Comparison of ENCODE assay signal across 11 mouse cellular contexts in genomic region chr3:67498773-67499405, GRCm38 (mm10). TPM values are rescaled to one million over a fixed set of nuclear protein-coding genes. Genes with fewer than 3 reads are reported as not detected.
"Had no signal": no experiment of that assay in that cellular context is flagged by ENCODE, and none has a peak within 500 bp of the region (broad histone marks: within the 10 kb centered on the region; RNA-seq: fewer than 3 reads in every experiment).

No protein-coding gene starts in this region.

- H3K36me3 ChIP-seq: kidney, embryonic 15.5 days; limb, embryonic 13.5 days; midbrain, embryonic 12.5 days had no signal

- H3K4me2 ChIP-seq: kidney, embryonic 15.5 days; limb, embryonic 13.5 days; midbrain, embryonic 12.5 days had no signal

- ATAC-seq: intestine, embryonic 16.5 days had no signal

- H3K4me3 ChIP-seq: kidney, embryonic 15.5 days; limb, embryonic 13.5 days; midbrain, embryonic 12.5 days had no signal

- H3K4me1 ChIP-seq: kidney, embryonic 15.5 days had no signal

- H3K27me3 ChIP-seq: kidney, embryonic 15.5 days; limb, embryonic 13.5 days had no signal

- H3K27ac ChIP-seq: kidney, embryonic 15.5 days; limb, embryonic 13.5 days; midbrain, embryonic 12.5 days had no signal

- H3K9me3 ChIP-seq: kidney, embryonic 15.5 days; midbrain, embryonic 12.5 days had no signal

- H3K9ac ChIP-seq: kidney, embryonic 15.5 days; limb, embryonic 13.5 days; midbrain, embryonic 12.5 days had no signal

- DNase-seq: kidney, adult 2 months; kidney, postnatal 25 days; left cerebral cortex, postnatal 4 days; lung, adult 18-20 months; right cerebral cortex, postnatal 14 days; thymus, postnatal 4 days had no signal

RNA-seq across cellular contexts. Expression of gene Rarres1, which starts 16.4 kb away (rescaled TPM):
- total RNA-seq: megakaryocyte-erythroid progenitor cell, adult 5-6 weeks had no signal
